Mouse (Mus musculus) gastrocnemius, adult 8-10 months (tissue): ENCODE measurements around the gene Tiam2. TPM values are rescaled to one million over a fixed set of nuclear protein-coding genes. Genes with fewer than 3 reads are reported as not detected.

ENCODE experiments used
- DNase-seq, 2 experiments: peaks; one replicate each; pipeline ENCODE4 v3.0.0; 2022; ENCODE audit warnings: low spot score in 2 of 2
- total RNA-seq, 4 experiments: library from RNA; stranded (reverse); gene quantifications; 2 replicates each; pipeline ENCODE4 v1.2.4; 2022

The Tiam2 gene
- total RNA-seq, 4 experiments from 2014 or later = 2.3 to 4.1 (median 2.8) TPM

DNA sequence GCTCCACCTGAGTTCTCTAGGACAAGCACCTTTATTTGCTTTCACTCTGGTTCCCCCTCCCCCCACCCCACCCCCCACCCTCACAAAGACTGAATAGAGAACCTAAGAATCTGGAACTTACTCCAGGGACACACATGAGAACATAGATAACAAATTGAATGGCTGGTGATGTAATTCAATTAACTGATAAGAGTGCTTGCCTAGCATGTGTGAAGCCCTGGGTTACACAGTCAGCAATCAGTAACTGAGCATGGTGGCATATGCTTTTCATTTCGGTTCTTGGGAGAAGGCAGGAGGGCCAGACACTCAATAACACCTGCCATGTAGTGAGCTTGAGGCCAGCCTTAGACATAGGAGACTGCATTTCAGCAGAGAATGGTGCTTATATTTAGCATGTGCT lies 229.9 kb downstream of the Tiam2 start:
- DNase-seq = no peak

DNA sequence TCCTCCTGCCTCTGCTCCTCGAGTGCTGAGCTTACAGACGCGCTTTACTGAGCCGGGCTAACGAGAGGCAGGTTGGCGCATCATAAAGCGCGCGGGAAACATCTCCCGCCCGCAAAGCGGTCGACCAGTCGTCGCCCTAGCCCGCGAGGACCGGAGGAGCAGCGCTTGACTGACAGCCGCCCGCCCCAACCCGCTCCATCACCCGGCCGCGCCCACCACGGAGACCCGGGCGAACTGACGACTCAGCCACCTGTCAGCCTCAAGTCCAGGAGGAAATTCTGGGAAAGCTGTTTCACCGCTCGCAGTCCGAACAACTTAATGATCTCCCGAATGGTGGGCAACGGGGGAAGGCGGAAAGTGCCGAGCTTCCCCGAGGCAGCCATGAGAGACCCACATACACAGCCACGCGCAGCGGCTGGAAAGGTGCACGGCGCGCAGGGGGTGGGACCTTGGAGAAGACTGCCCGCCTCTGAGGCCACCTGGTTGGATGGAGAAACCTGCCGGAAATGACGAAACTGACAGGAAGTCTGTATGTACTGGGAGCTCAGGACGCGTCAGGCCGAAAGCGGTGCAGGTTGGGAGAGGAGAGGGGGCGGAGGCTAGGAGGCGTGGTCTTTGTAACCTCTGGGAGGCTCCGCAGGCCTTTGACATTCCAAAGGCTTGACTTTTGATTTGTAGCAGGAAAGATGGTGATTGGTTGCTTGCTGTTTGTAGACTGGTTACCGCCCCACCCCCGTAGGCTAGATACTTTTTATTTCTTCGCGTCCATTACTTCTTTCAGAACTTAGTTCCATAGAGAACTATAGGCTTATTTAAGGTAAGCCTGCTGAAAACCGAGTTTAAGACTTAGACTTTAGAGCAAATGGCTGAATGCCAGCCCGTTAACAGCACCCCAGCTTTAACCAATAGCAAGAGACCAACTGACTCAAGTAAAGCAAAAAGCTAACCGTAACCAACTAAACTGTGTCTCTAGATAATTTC lies 231.2 kb downstream of the Tiam2 start, which contains the start of gene Tfb1m:
Gene Tfb1m (minus strand): TSS at position 451 of the 981 bp plus-strand sequence.
- DNase-seq = peak; percentile 95 to 96

DNA sequence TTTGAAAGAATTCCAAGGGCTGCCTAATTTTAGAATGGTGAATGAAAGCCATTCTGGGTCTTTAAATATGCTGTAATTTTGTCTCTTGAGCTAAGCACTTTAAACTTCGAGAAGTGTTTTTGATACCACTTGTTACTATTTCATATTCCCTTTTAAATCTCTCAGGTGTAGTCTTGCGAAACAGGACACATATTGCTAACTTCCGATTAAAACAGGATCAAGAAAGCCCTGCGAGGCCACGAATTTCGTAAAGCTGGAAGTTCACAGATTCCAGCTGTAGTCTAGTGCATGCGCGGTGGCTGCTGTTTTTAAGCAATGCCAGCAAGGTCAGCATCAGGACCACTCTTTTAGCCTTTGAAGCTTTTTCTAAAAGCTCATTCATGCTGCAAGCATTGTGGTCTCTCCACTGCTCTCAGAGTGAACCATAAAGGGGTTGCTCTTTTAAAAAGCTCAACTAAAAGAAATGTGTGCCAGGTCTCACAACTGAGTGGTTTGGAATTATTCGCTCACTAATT lies 232.0 kb downstream of the Tiam2 start:
- peak in 1 of 2 experiments; percentile 4 for DNase-seq

DNA sequence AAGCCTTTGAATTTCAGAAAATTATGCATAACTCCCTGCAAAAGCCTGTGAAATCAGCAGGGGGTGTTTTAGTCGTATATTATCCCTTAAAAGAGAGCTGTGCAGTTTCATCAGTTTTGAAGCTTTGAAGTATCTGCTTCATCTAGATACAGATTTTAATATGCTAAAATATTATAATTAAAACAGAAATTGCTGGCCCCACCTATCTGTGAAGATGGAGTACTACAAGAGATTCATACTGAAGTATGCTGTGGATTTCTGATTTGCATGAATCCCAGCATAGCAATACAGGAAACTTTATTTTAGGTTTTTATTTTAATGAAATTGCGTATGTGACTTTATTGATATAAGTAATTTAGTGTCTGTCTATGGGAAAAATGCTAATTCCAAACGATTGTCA lies 234.2 kb downstream of the Tiam2 start:
- DNase-seq = no peak

DNA sequence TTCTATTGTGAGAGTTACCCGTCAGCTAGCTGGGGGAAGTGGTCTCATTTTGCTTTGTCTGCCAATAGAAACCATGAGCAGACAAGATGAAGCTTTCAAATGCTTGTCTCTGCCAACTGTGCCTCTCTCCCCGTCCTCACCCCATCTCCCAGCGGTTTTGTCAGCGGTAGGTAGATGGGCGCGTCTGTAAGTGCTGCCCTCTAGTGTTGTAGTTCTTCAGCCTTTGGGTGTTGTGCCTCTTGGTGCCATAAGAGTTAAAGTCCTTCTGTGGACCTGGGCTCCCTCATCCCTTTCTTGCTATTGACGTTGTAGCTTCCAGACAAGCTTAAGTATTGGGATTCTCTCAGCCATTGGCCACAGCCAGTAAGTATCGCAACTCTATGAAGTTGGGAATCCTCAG lies 236.0 kb downstream of the Tiam2 start:
- no peak for DNase-seq

DNA sequence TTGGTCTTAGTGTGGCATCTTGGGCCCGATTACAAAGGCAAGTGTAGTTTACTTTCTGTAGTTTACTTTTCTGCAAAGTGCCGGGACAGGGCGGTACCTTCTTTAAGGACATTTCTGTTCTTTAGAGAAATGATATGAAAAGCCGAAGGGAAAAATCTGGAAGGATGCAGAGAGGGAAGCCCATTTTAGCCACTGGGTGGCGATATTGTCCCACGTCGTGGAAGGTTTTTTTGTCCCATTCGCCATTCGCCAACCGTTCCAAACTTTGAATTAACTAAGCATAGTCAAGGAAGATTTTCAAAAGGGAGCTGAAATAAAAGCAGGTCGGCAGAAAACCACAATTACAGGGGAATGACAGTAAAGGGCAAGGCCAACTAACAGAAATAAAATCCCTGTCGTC lies 244.5 kb downstream of the Tiam2 start:
- peak; percentile 6 to 11 for DNase-seq

Other genes with a start within 250 kb of the Tiam2 start
- 10 to 100 TPM; 21.0 to 25.8 (median 22.5) TPM for gene Scaf8, start 211.6 kb upstream of the Tiam2 start, total RNA-seq
- not detected for gene Cldn20, start 206.0 kb downstream of the Tiam2 start, total RNA-seq
- 10 to 100 TPM in 1 of 4 experiments, 1 to 10 TPM in 3; 7.8 to 10.4 (median 8.6) TPM for gene Tfb1m, start 231.2 kb downstream of the Tiam2 start, total RNA-seq